Mouse (Mus musculus) monocyte, adult 5-6 weeks (primary cell): ENCODE data around the gene Pik3ip1. TPM values are rescaled to one million over a fixed set of nuclear protein-coding genes. Genes with fewer than 3 reads are reported as not detected.
A peak's percentile ranks its signal among the peaks of the same experiment; 100 is the strongest.

Source experiments
- ATAC-seq: fragments of 153-309, 156-312 bp; replicated peaks from 2 replicates; pipeline ENCODE4 v1.8.0; 2017; ENCODE audit warnings: mild to moderate bottlenecking; ENCODE audit not compliant: low TSS enrichment, insufficient number of reproducible peaks, severe bottlenecking, poor library complexity, low FRiP score
- total RNA-seq: library from RNA; stranded (forward); fragments of 200-1000, 200-491, 200-594 nt; gene quantifications from 3 replicates; pipeline ENCODE4 v1.2.3, GENCODE M21; 2017

The Pik3ip1 gene
- total RNA-seq, 1 experiment from 2014 or later, result 17.3 TPM

GRCm38 (mm10) chr11:3368983-3369382 lies 38.8 kb downstream of the Pik3ip1 start:
- ATAC-seq, result no peak

GRCm38 (mm10) chr11:3369449-3369848 lies 39.2 kb downstream of the Pik3ip1 start:
- ATAC-seq, result no peak

- ATAC-seq, result no peak
These were observed 40.0 kb downstream of the Pik3ip1 start for GRCm38 (mm10) chr11:3370162-3370561.

- ATAC-seq, result peak; percentile 75
These were observed 40.9 kb downstream of the Pik3ip1 start for GRCm38 (mm10) chr11:3370928-3371598.

- 0 out of 2 replicates have a peak, but pooled peaks have one; percentile 1 for ATAC-seq
These were observed 41.5 kb downstream of the Pik3ip1 start for GRCm38 (mm10) chr11:3371599-3372295.

GRCm38 (mm10) chr11:3373591-3374292 lies 43.5 kb downstream of the Pik3ip1 start:
- no peak for ATAC-seq

- no peak for ATAC-seq
These were observed 44.1 kb downstream of the Pik3ip1 start for GRCm38 (mm10) chr11:3374293-3374645.

GRCm38 (mm10) chr11:3374741-3375140 lies 44.5 kb downstream of the Pik3ip1 start:
- no peak for ATAC-seq

- no peak for ATAC-seq
These were observed 49.2 kb downstream of the Pik3ip1 start for GRCm38 (mm10) chr11:3379427-3379826.

GRCm38 (mm10) chr11:3381148-3381814 lies 51.1 kb downstream of the Pik3ip1 start:
- no peak for ATAC-seq

GRCm38 (mm10) chr11:3382602-3383594 lies 52.7 kb downstream of the Pik3ip1 start:
- ATAC-seq, result 0 out of 2 replicates have a peak, but pooled peaks have one; percentile 14

- ATAC-seq, result peak; percentile 73
These were observed 56.8 kb downstream of the Pik3ip1 start for GRCm38 (mm10) chr11:3386941-3387368.

GRCm38 (mm10) chr11:3387482-3388196 lies 57.4 kb downstream of the Pik3ip1 start:
- no peak for ATAC-seq

- ATAC-seq, result no peak
These were observed 59.8 kb downstream of the Pik3ip1 start for GRCm38 (mm10) chr11:3389996-3390395.

- ATAC-seq, result no peak
These were observed 60.6 kb downstream of the Pik3ip1 start for GRCm38 (mm10) chr11:3390789-3391188.

GRCm38 (mm10) chr11:3392526-3392925 lies 62.3 kb downstream of the Pik3ip1 start:
- no peak for ATAC-seq
